Mouse (Mus musculus): ENCODE results near the gene Zfp607a. TPM values are rescaled to one million over a fixed set of nuclear protein-coding genes. Genes with fewer than 3 reads are reported as not detected.

The Zfp607a gene
- polyA plus RNA-seq (2012; fragmentation: generic; extraction: Trizol), result under 1 TPM; 0.04 to 0.78 TPM

GRCm38 (mm10) chr7:27857227-27857626 lies at the start of gene Zfp607a:
Gene Zfp607a (plus strand): TSS chr7:27857527.

GRCm38 (mm10) chr7:27838323-27839249 lies 18.7 kb upstream of the Zfp607a start, which contains the start of gene Zfp59:
Gene Zfp59 (plus strand): TSS chr7:27838607.

GRCm38 (mm10) chr7:27928818-27929695 lies 71.7 kb downstream of the Zfp607a start, which contains the start of gene Zfp974:
Gene Zfp974 (minus strand): TSS chr7:27929460.

Other genes starting within 250 kb of the Zfp607a start
- under 1 TPM; 0.05 to 0.26 TPM for gene Ttc9b, start 203.6 kb upstream of the Zfp607a start, polyA plus RNA-seq (2012; fragmentation: generic; extraction: Trizol)
- gene Map3k10, start 182.9 kb upstream of the Zfp607a start, polyA plus RNA-seq (2012; fragmentation: generic; extraction: Trizol), result 10 to 100 TPM; 33.6 to 34.0 TPM
- gene Zfp607b, start 168.2 kb upstream of the Zfp607a start, polyA plus RNA-seq (2012; fragmentation: generic; extraction: Trizol), result 1 to 10 TPM in 1 of 2 experiments, under 1 TPM in 1; 0.02 to 1.1 TPM
- 1 to 10 TPM in 1 of 2 experiments, under 1 TPM in 1; 0.19 to 2.0 TPM for gene Zfp60, start 126.1 kb upstream of the Zfp607a start, polyA plus RNA-seq (2012; fragmentation: generic; extraction: Trizol)
- gene Zfp626, start 50.3 kb upstream of the Zfp607a start, polyA plus RNA-seq (2012; fragmentation: generic; extraction: Trizol), result under 1 TPM; 0.07 to 0.97 TPM
- gene Zfp59, start 18.9 kb upstream of the Zfp607a start, polyA plus RNA-seq (2012; fragmentation: generic; extraction: Trizol), result 1 to 10 TPM in 1 of 2 experiments, under 1 TPM in 1; 0.07 to 1.4 TPM
- 1 to 10 TPM in 1 of 2 experiments, under 1 TPM in 1; 0.29 to 2.0 TPM for gene Zfp974, start 71.9 kb downstream of the Zfp607a start, polyA plus RNA-seq (2012; fragmentation: generic; extraction: Trizol)
- 1 to 10 TPM in 1 of 2 experiments, under 1 TPM in 1; 0.14 to 1.9 TPM for gene Zfp780b, start 121.6 kb downstream of the Zfp607a start, polyA plus RNA-seq (2012; fragmentation: generic; extraction: Trizol)
- under 1 TPM; 0.01 to 0.13 TPM for gene Zfp850, start 156.6 kb downstream of the Zfp607a start, polyA plus RNA-seq (2012; fragmentation: generic; extraction: Trizol)
- gene Psmc4, start 192.6 kb downstream of the Zfp607a start, polyA plus RNA-seq (2012; fragmentation: generic; extraction: Trizol), result 100 to 1,000 TPM; 122 to 215 TPM
- under 1 TPM in 1 of 2 experiments, not detected in 1; 0.02 TPM for gene Fcgbp, start 213.7 kb downstream of the Zfp607a start, polyA plus RNA-seq (2012; fragmentation: generic; extraction: Trizol)

All from C3H10T1/2 (cell line).